Mouse (Mus musculus): ENCODE measurements around the gene Cnksr2. TPM values are rescaled to one million over a fixed set of nuclear protein-coding genes. Genes with fewer than 3 reads are reported as not detected.

Gene Cnksr2
- 13.5 and 15.3 TPM in 2 replicates for total RNA-seq (2014; rRNA removed)
- polyA plus RNA-seq (2015; fragmentation: Nextera tagmentation; extraction: Ambion mirVana): 6.9 and 7.0 TPM in 2 replicates

DNA sequence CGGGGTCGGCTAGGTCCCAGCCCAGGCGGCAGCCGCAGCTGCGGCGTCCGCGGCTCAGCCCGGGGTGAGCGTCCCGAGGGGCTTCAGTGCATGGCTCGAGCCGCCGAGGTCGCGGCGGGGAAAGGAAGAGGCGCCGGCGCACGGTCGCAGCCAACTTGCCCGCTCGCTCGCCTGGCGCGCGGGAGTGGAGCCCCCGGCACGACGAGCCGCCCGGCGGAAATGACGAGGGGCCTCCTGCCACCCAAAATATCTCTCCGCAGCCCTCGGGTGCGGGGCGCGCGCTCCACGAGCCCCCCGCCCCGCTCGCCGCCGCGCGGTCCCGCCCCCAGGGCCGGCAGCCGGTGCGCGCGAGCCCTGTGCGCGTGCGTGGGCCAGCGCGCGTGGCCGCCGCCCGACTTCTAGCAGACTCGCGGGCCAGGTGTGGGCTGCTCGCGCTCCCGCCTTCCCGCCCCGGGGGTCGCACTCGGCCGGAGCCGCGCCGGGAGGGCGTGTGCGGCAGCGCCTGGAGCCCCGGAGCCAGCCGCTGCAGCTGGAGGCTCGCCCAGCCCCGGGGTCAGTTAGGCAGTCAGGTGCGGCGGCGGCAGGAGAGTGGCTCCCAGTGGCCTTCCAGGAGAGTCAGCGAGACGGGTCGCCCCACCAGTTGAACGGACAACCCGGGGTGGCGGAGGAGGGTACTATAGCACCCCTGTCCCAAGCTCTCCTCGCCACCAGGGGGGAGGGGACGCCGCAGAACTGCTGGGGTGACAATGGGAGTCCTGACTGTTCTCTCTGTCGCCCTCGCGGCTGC, at the start of gene Cnksr2:
Gene Cnksr2, minus strand, starts transcription at position 238 of the 787 bp plus-strand sequence.
- H3K9ac ChIP-seq (replicated peaks; ENCODE audit: low read length): peak within 1 kb of the TSS; percentile 59
- no peaks in the 10 kb centered on the region for H3K27me3 ChIP-seq (ENCODE audit: insufficient read depth, low read length)
- H3K27ac ChIP-seq: peak within 1 kb of the TSS; percentile 74
- WGBS: 27% methylated on average over 59 of the region's 99 CpGs
- no peaks in the 10 kb centered on the region for H3K36me3 ChIP-seq (ENCODE audit: insufficient read depth, low read length)
- DNase-seq (ENCODE audit: low spot score): peak; percentile 76
- no peak for TF ChIP-seq CTCF (IDR thresholded peaks at IDR 0.05; ENCODE audit: low read depth)
- H3K4me3 ChIP-seq (ENCODE audit: low read length): peak within 1 kb of the TSS; percentile 56
- ATAC-seq: peak; percentile 82
- H3K4me2 ChIP-seq (ENCODE audit: low read depth, low read length): peak within 1 kb of the TSS; percentile 60
- H3K4me1 ChIP-seq (ENCODE audit: insufficient read depth, low read length): no peaks in the 10 kb centered on the region
- H3K9me3 ChIP-seq (ENCODE audit: low read length): no peaks in the 10 kb centered on the region

- Histone ChIP-seq H3K36me3 (ENCODE audit: insufficient read depth, low read length) (no peaks in the 10 kb centered on the region), H3K4me2 (ENCODE audit: low read depth, low read length) (peak overlapping the region; percentile 60), H3K9ac (replicated peaks; ENCODE audit: low read length) (peak overlapping the region; percentile 59), H3K4me3 (ENCODE audit: low read length) (peak overlapping the region; percentile 56), H3K4me1 (ENCODE audit: insufficient read depth, low read length) (no peaks in the 10 kb centered on the region), H3K9me3 (ENCODE audit: low read length) (no peaks in the 10 kb centered on the region), H3K27me3 (ENCODE audit: insufficient read depth, low read length) (no peaks in the 10 kb centered on the region), H3K27ac (peak overlapping the region; percentile 74; the same call in 1 of the 2 replicates)
- no peak for ATAC-seq
- no peak for DNase-seq (ENCODE audit: low spot score)
- 29% methylated on average over 13 of the region's 13 CpGs for WGBS
- TF ChIP-seq CTCF (IDR thresholded peaks at IDR 0.05; ENCODE audit: low read depth): no peak
These were observed 698 bp upstream of the Cnksr2 start for GRCm38 (mm10) chrX:158043844-158044140.

- ATAC-seq (peak; percentile 58), DNase-seq (ENCODE audit: low spot score) (peak; percentile 43)
- Histone ChIP-seq H3K9me3 (ENCODE audit: low read length) (no peaks in the 10 kb centered on the region), H3K4me2 (ENCODE audit: low read depth, low read length) (peak overlapping the region; percentile 60), H3K9ac (replicated peaks; ENCODE audit: low read length) (peak overlapping the region; percentile 59), H3K4me3 (ENCODE audit: low read length) (peak overlapping the region; percentile 56), H3K27me3 (ENCODE audit: insufficient read depth, low read length) (no peaks in the 10 kb centered on the region), H3K4me1 (ENCODE audit: insufficient read depth, low read length) (no peaks in the 10 kb centered on the region), H3K36me3 (ENCODE audit: insufficient read depth, low read length) (no peaks in the 10 kb centered on the region), H3K27ac (peak overlapping the region; percentile 74)
- WGBS: 30% methylated on average over 61 of the region's 62 CpGs
- TF ChIP-seq CTCF (IDR thresholded peaks at IDR 0.05; ENCODE audit: low read depth): peak; percentile 41
These were observed 638 bp downstream of the Cnksr2 start for GRCm38 (mm10) chrX:158042255-158043056.

- Histone ChIP-seq H3K4me2 (ENCODE audit: low read depth, low read length) (peak overlapping the region; percentile 60), H3K36me3 (ENCODE audit: insufficient read depth, low read length) (no peaks in the 10 kb centered on the region), H3K9ac (replicated peaks; ENCODE audit: low read length) (peak overlapping the region; percentile 59), H3K4me3 (ENCODE audit: low read length) (peak overlapping the region; percentile 56), H3K27me3 (ENCODE audit: insufficient read depth, low read length) (no peaks in the 10 kb centered on the region), H3K9me3 (ENCODE audit: low read length) (no peaks in the 10 kb centered on the region), H3K27ac (peak overlapping the region; percentile 74; the same call in 1 of the 2 replicates), H3K4me1 (ENCODE audit: insufficient read depth, low read length) (no peaks in the 10 kb centered on the region)
- TF ChIP-seq CTCF (IDR thresholded peaks at IDR 0.05; ENCODE audit: low read depth): peak; percentile 54
- DNase-seq (ENCODE audit: low spot score) (peak; percentile 55), ATAC-seq (peak; percentile 35)
- WGBS: 39% methylated on average over 7 of the region's 7 CpGs
These were observed 1.4 kb downstream of the Cnksr2 start for GRCm38 (mm10) chrX:158041703-158042102.

- no peak overlapping the region for H3K4me2 ChIP-seq (ENCODE audit: low read depth, low read length)
- ATAC-seq (no peak), DNase-seq (ENCODE audit: low spot score) (peak; percentile 36)
- no peak overlapping the region for H3K4me3 ChIP-seq (ENCODE audit: low read length)
- H3K4me1 ChIP-seq (ENCODE audit: insufficient read depth, low read length): no peaks in the 10 kb centered on the region
- no peaks in the 10 kb centered on the region for H3K27me3 ChIP-seq (ENCODE audit: insufficient read depth, low read length)
- peak; percentile 60 for TF ChIP-seq CTCF (IDR thresholded peaks at IDR 0.05; ENCODE audit: low read depth)
- no peaks in the 10 kb centered on the region for H3K36me3 ChIP-seq (ENCODE audit: insufficient read depth, low read length)
- H3K27ac ChIP-seq: no peak overlapping the region
- H3K9ac ChIP-seq (replicated peaks; ENCODE audit: low read length): no peak overlapping the region
- H3K9me3 ChIP-seq (ENCODE audit: low read length): no peaks in the 10 kb centered on the region
These were observed 91.4 kb downstream of the Cnksr2 start for GRCm38 (mm10) chrX:157951698-157952097.

GRCm38 (mm10) chrX:157949256-157949655, 93.8 kb downstream of the Cnksr2 start:
- 68% methylated on average over 1 of the region's 1 CpGs for WGBS
- no peak for TF ChIP-seq CTCF (IDR thresholded peaks at IDR 0.05; ENCODE audit: low read depth)
- Histone ChIP-seq H3K27me3 (ENCODE audit: insufficient read depth, low read length) (no peaks in the 10 kb centered on the region), H3K27ac (no peak overlapping the region), H3K4me3 (ENCODE audit: low read length) (no peak overlapping the region), H3K4me2 (ENCODE audit: low read depth, low read length) (no peak overlapping the region), H3K9ac (replicated peaks; ENCODE audit: low read length) (no peak overlapping the region), H3K9me3 (ENCODE audit: low read length) (no peaks in the 10 kb centered on the region), H3K4me1 (ENCODE audit: insufficient read depth, low read length) (no peaks in the 10 kb centered on the region), H3K36me3 (ENCODE audit: insufficient read depth, low read length) (no peaks in the 10 kb centered on the region)
- DNase-seq (ENCODE audit: low spot score): peak; percentile 2
- ATAC-seq: no peak

Data from hindbrain, postnatal 0 days (tissue).